Mouse (Mus musculus) liver, postnatal 0 days (tissue): ENCODE measurements around the gene Amz2.

Source experiments
- CTCF ChIP-seq: sonication (generic); IDR thresholded peaks from 2 replicates; pipeline ENCODE4 v1.5.1; 2016; ENCODE audit warnings: antibody characterized with exemption, low read depth
- EP300 ChIP-seq: IDR thresholded peaks from 2 replicates; pipeline ENCODE4 v1.6.1; 2016; ENCODE audit warnings: antibody characterized with exemption, low read depth, mild to moderate bottlenecking

DNA sequence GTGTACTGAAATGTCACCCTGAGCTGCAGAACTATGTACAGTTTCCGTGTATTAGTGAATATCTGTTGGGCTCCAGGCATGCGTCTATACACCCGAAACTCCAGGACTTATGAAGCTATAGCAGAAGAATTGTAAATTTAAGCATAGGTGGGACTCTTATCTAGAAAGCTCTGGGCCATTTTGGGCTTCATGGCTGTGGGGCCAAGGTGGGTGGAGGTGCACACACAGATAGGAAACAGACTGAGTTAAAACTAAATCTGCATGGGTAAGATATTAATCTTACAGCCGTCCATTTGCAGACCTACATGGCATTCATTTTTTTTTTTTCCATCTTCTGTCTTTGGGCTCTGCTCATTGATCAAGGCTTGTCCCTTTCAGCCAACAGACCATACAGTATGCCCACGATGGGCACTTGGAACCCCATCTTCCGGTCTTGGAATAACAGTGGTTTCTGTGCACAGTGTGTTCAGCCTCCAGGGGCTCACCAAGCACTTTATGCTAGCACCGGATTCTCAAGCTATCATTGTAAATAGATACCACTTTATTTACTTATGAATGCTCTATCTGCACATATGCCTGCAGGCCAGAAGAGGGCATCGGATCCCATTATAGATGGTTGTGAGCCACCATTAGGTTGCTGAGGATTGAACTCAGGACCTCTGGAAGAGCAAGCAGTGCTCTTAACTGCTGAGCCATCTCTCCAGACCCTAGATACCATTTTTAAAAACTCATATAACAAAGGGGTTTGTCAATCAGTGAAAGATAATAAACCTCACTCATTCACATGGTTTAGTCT is 17.9 kb downstream of the Amz2 start:
- TF ChIP-seq CTCF (peak; percentile 46), EP300 (no peak)
